Mouse (Mus musculus) gastrocnemius, adult 2 months (tissue): ENCODE results near the gene Cyb561d2. TPM values are rescaled to one million over a fixed set of nuclear protein-coding genes. Genes with fewer than 3 reads are reported as not detected.
"Not testable (repeated sequence)": the region's sequence is repeated elsewhere in the genome, so short reads cannot be mapped to it uniquely, and the experiment has no call there.

Experiments used
- DNase-seq: peaks from one replicate; pipeline ENCODE4 v3.0.0; 2022
- H3K27ac ChIP-seq: fragments of 200-600 bp; 2 replicates; pipeline ENCODE4 v1.8.1; 2022; ENCODE audit warnings: mild to moderate bottlenecking
- H3K4me3 ChIP-seq: fragments of 200-600 bp; 2 replicates; pipeline ENCODE4 v1.8.1; 2022; ENCODE audit warnings: mild to moderate bottlenecking, moderate library complexity
- CTCF ChIP-seq: fragments of 200-600 bp; IDR thresholded peaks from 2 replicates; pipeline ENCODE4 v1.8.1; 2022; ENCODE audit warnings: antibody characterized with exemption, mild to moderate bottlenecking, moderate library complexity
- intact Hi-C: fragments of 180-260 bp; cut with DNase I; formaldehyde crosslinking; loops from one replicate; pipeline ENCODE4 v1.15.1; 2025
- total RNA-seq, 2 experiments: library from RNA; stranded (reverse); gene quantifications; 2 replicates each; pipeline ENCODE4 v1.2.3; 2021

Cyb561d2 gene
- total RNA-seq, 2 experiments from 2014 or later: 3.1 TPM

GRCm38 (mm10) chr9:107579023-107579900 lies 37.3 kb upstream of the Cyb561d2 start:
- DNase-seq: no peak
- intact Hi-C loops: no loop called here
- TF ChIP-seq CTCF: no peak
- Histone ChIP-seq H3K27ac (peak overlapping the region; percentile 97), H3K4me3 (peak overlapping the region; percentile 82)

GRCm38 (mm10) chr9:107578587-107578986 lies 36.6 kb upstream of the Cyb561d2 start, which contains the start of gene Naa80:
TSS of gene Naa80 (plus strand) at chr9:107578887.
- intact Hi-C loops: no loop called here
- Histone ChIP-seq H3K27ac (peak within 1 kb of the TSS; percentile 97), H3K4me3 (peak within 1 kb of the TSS; percentile 82)

GRCm38 (mm10) chr9:107577871-107578270 lies 35.9 kb upstream of the Cyb561d2 start:
- intact Hi-C loops: no loop called here
- peak overlapping the region; percentile 82; the same call in 1 of the 2 replicates for H3K27ac ChIP-seq
- DNase-seq: no peak
- no peak for TF ChIP-seq CTCF
- H3K4me3 ChIP-seq: peak overlapping the region; percentile 74

More at GRCm38 (mm10) chr9:107578587-107578986, 36.6 kb upstream of the Cyb561d2 start, which contains the start of gene Naa80:
- TF ChIP-seq CTCF: no peak
- DNase-seq: no peak

GRCm38 (mm10) chr9:107576357-107577107 lies 34.5 kb upstream of the Cyb561d2 start, which contains the start of gene Hyal1:
TSS of gene Hyal1 (plus strand) at chr9:107576927.
- TF ChIP-seq CTCF: no peak
- H3K27ac ChIP-seq: peak within 1 kb of the TSS; percentile 82
- DNase-seq: peak; percentile 92
- peak within 1 kb of the TSS; percentile 74 for H3K4me3 ChIP-seq
- intact Hi-C loops: no loop called here

- H3K4me3 ChIP-seq: no peak overlapping the region
- no peak for DNase-seq
- no peak for TF ChIP-seq CTCF
- intact Hi-C loops: no loop called here
- peak overlapping the region; percentile 82 for H3K27ac ChIP-seq
These were observed 33.8 kb upstream of the Cyb561d2 start for GRCm38 (mm10) chr9:107575579-107576356.

- DNase-seq, H3K27ac ChIP-seq, H3K4me3 ChIP-seq, intact Hi-C loops: not testable (repeated sequence)
- TF ChIP-seq CTCF: peak; percentile 19; the same call in 1 of the 2 replicates
These were observed 31.8 kb upstream of the Cyb561d2 start for GRCm38 (mm10) chr9:107573774-107574173.

- no peak for DNase-seq
- H3K4me3 ChIP-seq: no peak overlapping the region
- no peak for TF ChIP-seq CTCF
- intact Hi-C loops: no loop called here
- H3K27ac ChIP-seq: 0 out of 2 replicates have a peak overlapping the region, but pooled peaks have one; percentile 48
These were observed 30.3 kb upstream of the Cyb561d2 start for GRCm38 (mm10) chr9:107572327-107572662.

- no peak for DNase-seq
- no peak for TF ChIP-seq CTCF
These were observed 29.7 kb upstream of the Cyb561d2 start for GRCm38 (mm10) chr9:107571534-107572326.

GRCm38 (mm10) chr9:107570845-107571244 lies 28.9 kb upstream of the Cyb561d2 start:
- no peak for TF ChIP-seq CTCF
- peak overlapping the region; percentile 71 for H3K4me3 ChIP-seq
- DNase-seq: no peak
- peak overlapping the region; percentile 48 for H3K27ac ChIP-seq
- intact Hi-C loops: no loop called here

More at GRCm38 (mm10) chr9:107571534-107572326, 29.7 kb upstream of the Cyb561d2 start:
- peak overlapping the region; percentile 48; the same call in 1 of the 2 replicates for H3K27ac ChIP-seq
- intact Hi-C loops: no loop called here
- peak overlapping the region; percentile 71 for H3K4me3 ChIP-seq

GRCm38 (mm10) chr9:107570016-107570415 lies 28.0 kb upstream of the Cyb561d2 start:
- Histone ChIP-seq H3K27ac (peak overlapping the region; percentile 94), H3K4me3 (peak overlapping the region; percentile 71)
- no peak for DNase-seq
- intact Hi-C loops: no loop called here
- no peak for TF ChIP-seq CTCF

GRCm38 (mm10) chr9:107569270-107569669 lies 27.3 kb upstream of the Cyb561d2 start:
- intact Hi-C loops: no loop called here
- no peak for TF ChIP-seq CTCF
- Histone ChIP-seq H3K4me3 (peak overlapping the region; percentile 71), H3K27ac (peak overlapping the region; percentile 94)
- no peak for DNase-seq
